In the genomic region with DNA sequence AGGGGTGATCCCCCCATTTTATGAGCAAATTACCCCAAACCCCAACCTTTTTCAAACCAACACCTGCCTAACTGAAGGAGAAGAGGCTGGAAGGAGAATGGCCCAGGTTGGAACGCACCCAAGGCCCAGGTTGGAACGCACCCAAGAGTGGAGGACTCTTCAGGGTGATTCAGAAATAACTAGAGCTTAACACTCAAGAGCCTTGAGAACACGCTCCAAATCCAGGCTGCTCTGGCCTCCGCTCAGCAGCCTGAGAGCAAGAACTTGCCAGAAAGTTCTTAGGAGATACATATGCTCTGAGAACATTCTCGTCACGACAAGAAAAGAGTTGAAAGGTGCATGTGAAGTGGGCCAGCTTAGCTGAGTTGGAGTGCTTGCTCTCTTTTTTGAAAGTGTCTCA, we compare ENCODE assay signal across 8 mouse cellular contexts. TPM values are rescaled to one million over a fixed set of nuclear protein-coding genes. Genes with fewer than 3 reads are reported as not detected.
DNase-seq lines count a peak whose midpoint lies in the region; ATAC-seq and TF ChIP-seq lines count a peak whose summit lies in the region.

No protein-coding gene starts in this region.

- no peak for TF ChIP-seq CTCF in heart, adult 2 months (IDR thresholded peaks at IDR 0.05)

- H3K4me3 ChIP-seq in kidney, embryonic 15.5 days (replicated peaks) = no peak overlapping the region
- H3K4me3 ChIP-seq in heart, adult 2 months = no peak overlapping the region

- ATAC-seq in kidney, embryonic 15.5 days (replicated peaks; ENCODE audit: low FRiP score) = no peak
- ATAC-seq in monocyte, adult 5-6 weeks (replicated peaks; ENCODE audit: insufficient number of reproducible peaks, low FRiP score, low TSS enrichment, poor library complexity, severe bottlenecking) = no peak

- peak; percentile 66; the same call in 1 of the 2 replicates for TF ChIP-seq EP300 in heart, adult 2 months (IDR thresholded peaks at IDR 0.05; ENCODE audit: insufficient read depth, low read depth, low read length)

- no peaks in the 10 kb centered on the region for H3K9me3 ChIP-seq in kidney, embryonic 15.5 days (replicated peaks)

- no peak for TF ChIP-seq POLR2A in heart, adult 2 months (IDR thresholded peaks at IDR 0.05; ENCODE audit: insufficient read depth, low read depth, low read length)

- WGBS in kidney, embryonic 15.5 days = 76% methylated on average over 6 of the region's 6 CpGs
- WGBS in heart, adult 2 months = 38% methylated on average over 6 of the region's 6 CpGs

- no peak overlapping the region for H3K4me2 ChIP-seq in kidney, embryonic 15.5 days

- no peaks in the 10 kb centered on the region for H3K79me2 ChIP-seq in heart, adult 2 months (replicated peaks; ENCODE audit: control insufficient read depth, insufficient read depth, low read length)

- H3K9ac ChIP-seq in kidney, embryonic 15.5 days = no peak overlapping the region
- no peak overlapping the region for H3K9ac ChIP-seq in heart, adult 2 months (ENCODE audit: low read depth, low read length)

- H3K36me3 ChIP-seq in kidney, embryonic 15.5 days = no peaks in the 10 kb centered on the region
- H3K36me3 ChIP-seq in heart, adult 2 months (ENCODE audit: control insufficient read depth, insufficient read depth, low read length) = no peaks in the 10 kb centered on the region

- intact Hi-C loops in heart, adult 2 months (cut with DNase I) = no loop called here
- intact Hi-C loops in left cerebral cortex, postnatal 4 days (cut with DNase I) = no loop called here

- peaks cover 15% of the 10 kb centered on the region for H3K4me1 ChIP-seq in kidney, embryonic 15.5 days
- H3K4me1 ChIP-seq in heart, adult 2 months (ENCODE audit: control insufficient read depth, insufficient read depth, low read length) = peaks cover 2% of the 10 kb centered on the region

- DNase-seq in kidney, adult 11 months = peak; percentile 76
- peak; percentile 92 for DNase-seq in adrenal gland, postnatal 10 days
- peak; percentile 73 to 77 for DNase-seq in heart, adult 2 months
- peak; percentile 37 for DNase-seq in left cerebral cortex, postnatal 4 days
- DNase-seq in right cerebral cortex, postnatal 14 days = peak; percentile 43
- DNase-seq in neural tube, embryonic 10.5 days (ENCODE audit: extremely low spot score, low spot score) = no peak

- no peak overlapping the region for H3K27ac ChIP-seq in kidney, embryonic 15.5 days
- peak overlapping the region; percentile 40 for H3K27ac ChIP-seq in heart, adult 2 months

- H3K27me3 ChIP-seq in kidney, embryonic 15.5 days = peaks cover 9% of the 10 kb centered on the region; the same call in 1 of the 2 replicates
- H3K27me3 ChIP-seq in heart, adult 2 months (ENCODE audit: control insufficient read depth, insufficient read depth, low read length) = no peaks in the 10 kb centered on the region

RNA-seq across cellular contexts. Expression of gene Slc4a5, which starts 25.5 kb away (rescaled TPM):
- 0.44 and 0.59 TPM in 2 replicates for polyA plus RNA-seq in kidney, embryonic 15.5 days (2015; fragmentation: Nextera tagmentation; extraction: Ambion mirVana)
- total RNA-seq in adrenal gland, postnatal 10 days (2021) = under 1 TPM; 0.12 to 0.15 TPM
- total RNA-seq in heart, adult 2 months (2021) = not detected
- 0.61 TPM in 1 of 2 replicates, not detected in the other for polyA plus RNA-seq in heart, adult 2 months (2012; rRNA removed)
- total RNA-seq in left cerebral cortex, postnatal 4 days (2021) = under 1 TPM; 0.46 to 0.52 TPM
- not detected in 3 replicates for total RNA-seq in monocyte, adult 5-6 weeks (2017)
